Mouse (Mus musculus) MEL (cell line): ENCODE data around the gene Tmem167b.

Experiments
- BHLHE40 ChIP-seq: IDR thresholded peaks from 2 replicates; pipeline ENCODE4 v1.6.1; 2012; ENCODE audit warnings: low read depth, mild to moderate bottlenecking, inconsistent platforms, low read length, improper control_type of control experiment, borderline replicate concordance
- CTCF ChIP-seq, 3 experiments: IDR thresholded peaks in 2 of 3; conservative IDR thresholded peaks in 1 of 3; 2 replicates each; pipeline ENCODE4 v1.5.1; 2011 to 2012; ENCODE audit warnings: low read length in 3 of 3, low read depth in 2 of 3, mild to moderate bottlenecking in 2 of 3, improper control_type of control experiment in 1 of 3, inconsistent platforms in 1 of 3, mixed read lengths in 1 of 3, moderate library complexity in 1 of 3; ENCODE audit not compliant: control insufficient read depth in 1 of 3, insufficient read depth in 1 of 3, poor library complexity in 1 of 3, severe bottlenecking in 1 of 3
- E2F4 ChIP-seq: IDR thresholded peaks from 2 replicates; pipeline ENCODE4 v1.6.1; 2011; ENCODE audit warnings: low read depth, low read length, improper control_type of control experiment, borderline replicate concordance
- POLR2A ChIP-seq, 2 experiments: IDR thresholded peaks; 2 replicates each; pipeline ENCODE4 v1.6.1; 2011 to 2012; ENCODE audit warnings: low read length in 2 of 2, mild to moderate bottlenecking in 2 of 2, control low read depth in 1 of 2, improper control_type of control experiment in 1 of 2, low read depth in 1 of 2, moderate library complexity in 1 of 2; ENCODE audit not compliant: control insufficient read depth in 1 of 2, insufficient read depth in 1 of 2, poor library complexity in 1 of 2
- RCOR1 ChIP-seq: IDR thresholded peaks from 2 replicates; pipeline ENCODE4 v1.6.1; 2012; ENCODE audit warnings: low read depth, mild to moderate bottlenecking, inconsistent platforms, low read length, improper control_type of control experiment
- SIN3A ChIP-seq: IDR thresholded peaks from 2 replicates; pipeline ENCODE4 v1.6.1; 2012; ENCODE audit warnings: low read length, improper control_type of control experiment, inconsistent platforms
- TCF12 ChIP-seq: IDR thresholded peaks from 2 replicates; pipeline ENCODE4 v1.6.1; 2014; ENCODE audit warnings: low read depth, mild to moderate bottlenecking, inconsistent platforms, low read length, improper control_type of control experiment, moderate library complexity

DNA sequence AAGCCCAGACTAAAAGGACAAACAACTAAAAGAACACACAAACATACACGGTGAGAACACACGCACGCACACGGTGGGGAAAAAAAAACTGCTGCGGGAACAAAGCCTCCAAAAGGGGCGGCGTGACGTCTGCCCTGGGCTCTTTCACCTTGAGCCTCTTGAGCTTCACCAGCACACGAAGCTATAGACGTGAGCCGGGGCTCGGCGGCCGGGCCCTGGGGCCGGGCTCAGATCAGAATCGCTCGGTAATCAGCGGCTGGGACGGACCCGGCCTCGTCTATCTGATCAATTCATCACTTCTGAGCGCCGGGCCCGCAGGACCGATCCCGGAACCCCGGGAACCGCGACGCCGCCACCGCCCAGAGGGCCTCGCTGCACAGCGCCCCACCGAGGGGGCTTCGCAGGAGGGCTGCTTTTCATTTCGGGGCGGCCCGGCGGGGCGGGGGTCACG is 8.1 kb downstream of the Tmem167b start:
- TF ChIP-seq BHLHE40 (no peak), POLR2A (IDR thresholded peaks at IDR 0.05; ENCODE audit: control insufficient read depth in 1 of 2, insufficient read depth in 1 of 2, low read depth in 1 of 2, low read length in 2 of 2, poor library complexity in 1 of 2) (no peak), CTCF (IDR thresholded peaks at IDR 0.05 in 2 of 3, conservative IDR thresholded peaks at IDR 0.05 in 1 of 3; ENCODE audit: control insufficient read depth in 1 of 3, insufficient read depth in 1 of 3, low read depth in 2 of 3, low read length in 3 of 3, poor library complexity in 1 of 3, severe bottlenecking in 1 of 3) (peak in 1 of 3 experiments; percentile 31; a peak in 2 of 6 replicates), RCOR1 (no peak), E2F4 (no peak), SIN3A (no peak), TCF12 (no peak)
